Mouse (Mus musculus): ENCODE data around the gene Rilp. TPM values are rescaled to one million over a fixed set of nuclear protein-coding genes. Genes with fewer than 3 reads are reported as not detected.

The Rilp gene
- total and polyA plus RNA-seq, 3 experiments: 0.19 to 0.65 TPM; not detected in 1

DNA sequence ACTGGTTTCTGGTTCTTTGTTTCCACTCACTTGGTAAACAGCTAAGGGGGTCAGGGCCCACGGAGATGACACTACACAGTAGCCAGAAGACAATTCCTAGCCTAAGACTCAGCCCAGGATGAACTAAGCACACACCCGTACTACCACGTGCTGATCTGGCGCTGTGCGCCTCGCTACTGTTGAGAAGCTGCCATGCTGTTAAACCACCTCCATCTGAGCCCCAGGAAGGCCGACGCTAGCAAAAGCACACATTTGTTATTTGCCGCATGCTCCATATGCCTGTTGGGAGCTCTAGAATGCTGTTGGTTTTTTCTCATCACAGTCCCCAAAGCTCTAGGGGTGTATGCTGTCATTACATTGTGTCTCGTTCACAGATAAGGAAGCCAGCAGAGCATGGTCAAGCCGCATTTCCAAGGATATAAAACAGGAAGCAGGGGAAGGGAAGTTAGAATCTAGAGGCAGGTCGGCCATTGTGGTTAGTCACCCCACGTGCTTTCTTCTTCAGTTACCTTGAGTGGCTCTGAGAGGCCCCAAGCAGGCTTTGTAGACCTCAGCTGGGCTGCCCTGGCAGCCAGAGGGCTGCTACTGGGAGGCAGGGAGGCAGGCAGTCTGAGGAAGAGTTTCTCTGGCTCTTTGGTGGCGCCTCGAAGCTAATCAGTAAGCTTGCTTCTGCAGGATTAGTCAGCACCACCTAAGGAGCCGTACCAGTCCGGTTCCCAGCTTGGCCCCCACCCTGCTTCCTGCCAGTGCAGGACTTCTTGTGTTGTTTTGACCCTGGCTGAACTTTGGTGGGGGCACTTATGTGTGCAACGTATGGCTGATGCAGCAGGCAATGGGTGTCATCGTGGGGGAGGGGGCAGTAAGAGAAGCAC lies 31.1 kb downstream of the Rilp start (continued):
- TF ChIP-seq USF1 (IDR thresholded peaks at IDR 0.05; ENCODE audit: low read depth, low read length) (peak; percentile 79), TCF12 (IDR thresholded peaks at IDR 0.05; ENCODE audit: low read depth, low read length) (0 out of 2 replicates have a peak, but pooled peaks have one; percentile 34), HCFC1 (IDR thresholded peaks at IDR 0.05; ENCODE audit: low read depth, low read length) (peak; percentile 41; the same call in 1 of the 2 replicates)

DNA sequence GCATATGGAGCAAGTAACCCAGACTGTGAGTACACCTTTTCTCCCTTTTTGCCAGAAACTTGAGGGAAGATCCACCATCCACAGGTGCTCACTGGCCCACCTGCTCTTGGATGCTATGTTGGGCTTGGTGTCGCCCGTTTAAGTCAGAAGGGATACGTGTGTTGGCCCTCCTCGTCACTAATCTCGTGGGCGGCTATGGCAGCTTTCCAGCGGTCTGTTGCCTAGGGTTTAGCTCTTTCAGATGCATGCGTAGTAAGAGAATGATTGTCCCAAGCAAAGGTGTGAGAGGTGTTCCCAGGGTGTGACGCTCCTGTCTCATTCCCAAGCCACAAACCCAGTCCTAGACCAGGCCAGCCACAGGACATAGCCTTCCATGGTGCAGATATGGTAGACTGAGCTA lies 34.8 kb downstream of the Rilp start:
- no peaks in the 10 kb centered on the region for H3K9me3 ChIP-seq (replicated peaks; ENCODE audit: insufficient read depth, low read length)
- no peaks in the 10 kb centered on the region for H3K27me3 ChIP-seq (ENCODE audit: control insufficient read depth in 1 of 2, insufficient read depth in 2 of 2, low read length in 2 of 2)
- H3K4me1 ChIP-seq (ENCODE audit: control insufficient read depth in 1 of 2, insufficient read depth in 2 of 2, low read length in 2 of 2): peaks cover 4 to 25% of the 10 kb centered on the region in 2 experiments
- no peak overlapping the region for H3K9ac ChIP-seq (ENCODE audit: control insufficient read depth, low read depth, low read length, poor library complexity, severe bottlenecking)
- DNase-seq (ENCODE audit: low read depth, low spot score): no peak
- no peak overlapping the region for H3K27ac ChIP-seq (ENCODE audit: control insufficient read depth, low read depth, low read length)
- peaks cover 0 to 15% of the 10 kb centered on the region in 2 experiments; a peak in 2 of 4 replicates for H3K36me3 ChIP-seq (ENCODE audit: control insufficient read depth in 1 of 2, insufficient read depth in 2 of 2, low read length in 2 of 2)
- TF ChIP-seq MYC (IDR thresholded peaks at IDR 0.05; ENCODE audit: low read depth, low read length) (no peak), RAD21 (IDR thresholded peaks at IDR 0.05; ENCODE audit: low read depth, low read length) (no peak), E2F4 (IDR thresholded peaks at IDR 0.05; ENCODE audit: borderline replicate concordance, low read depth, low read length) (no peak), UBTF (IDR thresholded peaks at IDR 0.05; ENCODE audit: borderline replicate concordance, insufficient read depth, low read depth, low read length) (no peak), EP300 (IDR thresholded peaks at IDR 0.05; ENCODE audit: low read depth in 1 of 2, low read length in 2 of 2) (no peak)
- H3K4me3 ChIP-seq (ENCODE audit: control insufficient read depth in 1 of 2, insufficient read depth in 1 of 2, low read depth in 2 of 2, low read length in 2 of 2): no peak overlapping the region
- no peaks in the 10 kb centered on the region for H3K79me2 ChIP-seq (ENCODE audit: control insufficient read depth, insufficient read depth, low read length, poor library complexity)

DNA sequence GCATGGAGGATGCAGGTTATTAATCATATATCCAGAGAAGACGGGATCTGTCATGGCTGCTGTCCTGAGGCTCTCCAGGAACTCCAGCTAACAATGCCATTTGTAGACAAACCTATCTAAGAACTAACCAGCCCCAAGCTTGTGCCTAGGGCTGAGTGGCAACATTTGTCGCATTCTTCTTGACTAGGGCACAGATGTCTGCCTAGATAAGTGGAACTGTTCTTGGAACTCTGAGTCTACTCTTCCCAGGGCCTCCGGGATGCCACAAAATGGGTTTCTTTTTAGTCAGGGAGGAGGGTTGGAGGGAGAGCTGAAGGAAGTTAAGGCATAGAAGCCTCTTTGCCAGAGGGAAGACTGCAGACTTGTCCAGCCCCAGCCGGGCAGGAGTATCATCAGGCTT lies 36.2 kb downstream of the Rilp start:
- TF ChIP-seq CHD2 (IDR thresholded peaks at IDR 0.05; ENCODE audit: low read length) (no peak), CHD1 (IDR thresholded peaks at IDR 0.05; ENCODE audit: low read depth, low read length) (no peak), POLR2AphosphoS5 (IDR thresholded peaks at IDR 0.05; ENCODE audit: borderline replicate concordance, low read depth, low read length) (no peak), SIN3A (IDR thresholded peaks at IDR 0.05; ENCODE audit: low read length) (no peak), NRF1 (IDR thresholded peaks at IDR 0.05; ENCODE audit: insufficient read depth, low read depth, low read length, poor library complexity, severe bottlenecking) (no peak), ZC3H11A (IDR thresholded peaks at IDR 0.05; ENCODE audit: low read depth, low read length) (no peak), ZMIZ1 (IDR thresholded peaks at IDR 0.05; ENCODE audit: low read depth, low read length) (no peak), EP300 (IDR thresholded peaks at IDR 0.05; ENCODE audit: low read depth in 1 of 2, low read length in 2 of 2) (no peak), HCFC1 (IDR thresholded peaks at IDR 0.05; ENCODE audit: low read depth, low read length) (no peak), ZNF384 (IDR thresholded peaks at IDR 0.05; ENCODE audit: low read depth, low read length) (no peak)
- Histone ChIP-seq H3K4me1 (ENCODE audit: control insufficient read depth in 1 of 2, insufficient read depth in 2 of 2, low read length in 2 of 2) (peaks cover 0 to 12% of the 10 kb centered on the region in 2 experiments; a peak in 2 of 4 replicates), H3K36me3 (ENCODE audit: control insufficient read depth in 1 of 2, insufficient read depth in 2 of 2, low read length in 2 of 2) (peaks cover 0 to 6% of the 10 kb centered on the region in 2 experiments; a peak in 2 of 4 replicates), H3K27ac (ENCODE audit: control insufficient read depth, low read depth, low read length) (no peak overlapping the region), H3K27me3 (ENCODE audit: control insufficient read depth in 1 of 2, insufficient read depth in 2 of 2, low read length in 2 of 2) (no peaks in the 10 kb centered on the region), H3K79me2 (ENCODE audit: control insufficient read depth, insufficient read depth, low read length, poor library complexity) (no peaks in the 10 kb centered on the region), H3K9me3 (replicated peaks; ENCODE audit: insufficient read depth, low read length) (no peaks in the 10 kb centered on the region), H3K4me3 (ENCODE audit: control insufficient read depth in 1 of 2, insufficient read depth in 1 of 2, low read depth in 2 of 2, low read length in 2 of 2) (no peak overlapping the region), H3K9ac (ENCODE audit: control insufficient read depth, low read depth, low read length, poor library complexity, severe bottlenecking) (no peak overlapping the region)
- DNase-seq (ENCODE audit: low read depth, low spot score): no peak

Data from MEL (cell line).